9 mouse cellular contexts compared by ENCODE assay signal in the genomic region with DNA sequence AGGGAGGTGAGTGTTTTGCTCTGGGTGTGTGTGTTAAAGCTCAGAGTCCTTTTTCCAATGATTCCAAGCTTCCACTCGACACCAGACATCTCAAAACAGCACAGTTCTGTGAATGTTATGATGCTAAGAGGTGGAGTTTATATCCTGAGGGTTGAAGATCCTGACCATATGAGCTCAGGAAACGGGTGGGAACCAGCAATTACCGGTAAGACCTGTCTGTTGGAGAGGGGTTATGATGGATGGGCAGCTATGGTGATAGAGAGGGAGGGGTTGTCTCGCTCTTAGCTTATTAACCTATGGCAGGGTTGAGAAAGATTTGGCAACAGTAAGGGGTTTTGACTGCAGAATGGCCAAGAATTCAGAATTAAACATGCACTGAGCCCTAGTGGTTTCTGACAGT.
"Had no signal": no experiment of that assay in that cellular context is flagged by ENCODE, and none has a peak within 500 bp of the region (broad histone marks: within the 10 kb centered on the region; RNA-seq: fewer than 3 reads in every experiment).

No protein-coding gene starts in this region.

- H3K4me3 ChIP-seq: left cerebral cortex, adult 2 months; limb, embryonic 10.5 days; liver, embryonic 15.5 days; midbrain, embryonic 13.5 days had no signal

- DNase-seq: kidney, adult 2 months; kidney, postnatal 14 days; lung, adult 2 months; right cerebral cortex, postnatal 25 days had no signal

- H3K4me1 ChIP-seq: limb, embryonic 10.5 days; liver, embryonic 15.5 days; midbrain, embryonic 13.5 days had no signal

- H3K9ac ChIP-seq: liver, embryonic 15.5 days; midbrain, embryonic 13.5 days had no signal

- H3K36me3 ChIP-seq: limb, embryonic 10.5 days; liver, embryonic 15.5 days; midbrain, embryonic 13.5 days had no signal

- H3K9me3 ChIP-seq: limb, embryonic 10.5 days; liver, embryonic 15.5 days; midbrain, embryonic 13.5 days had no signal

- H3K4me2 ChIP-seq: liver, embryonic 11.5 days; liver, embryonic 15.5 days; midbrain, embryonic 13.5 days had no signal

- H3K27ac ChIP-seq: left cerebral cortex, adult 2 months; limb, embryonic 10.5 days; liver, embryonic 15.5 days; midbrain, embryonic 13.5 days had no signal

- H3K27me3 ChIP-seq: liver, embryonic 15.5 days; midbrain, embryonic 13.5 days had no signal

- ATAC-seq: midbrain, embryonic 13.5 days had no signal
